Mouse (Mus musculus): ENCODE measurements around the gene Gm10256. TPM values are rescaled to one million over a fixed set of nuclear protein-coding genes. Genes with fewer than 3 reads are reported as not detected.

Gene Gm10256
- polyA plus RNA-seq (2012; rRNA removed): 0.08 TPM in 1 of 2 replicates, not detected in the other

DNA sequence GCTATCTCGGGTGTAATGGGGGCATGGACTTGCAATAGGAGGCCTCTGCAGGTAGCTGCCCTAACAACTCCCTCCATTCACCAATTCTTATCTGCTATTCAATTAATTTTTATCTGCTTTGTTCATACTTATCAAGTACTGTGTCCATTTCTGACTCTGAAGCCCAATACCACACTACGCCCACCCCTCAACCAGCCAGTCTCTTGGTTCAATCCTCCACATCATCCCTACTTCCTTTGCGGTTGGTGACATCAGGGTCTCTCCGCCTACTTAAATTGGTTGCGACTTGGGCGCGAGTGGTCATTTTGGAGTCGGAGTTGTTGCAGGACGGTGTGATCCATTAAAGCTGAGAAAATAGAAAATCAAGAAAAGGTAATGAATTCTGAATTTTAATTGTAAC lies at the start of gene Gm10256, which contains the start of gene Rbmy:
Gm10256 (plus strand) TSS at position 320 of the 400 bp plus-strand sequence.
Rbmy (plus strand) TSS at position 301 of the 400 bp plus-strand sequence.

DNA sequence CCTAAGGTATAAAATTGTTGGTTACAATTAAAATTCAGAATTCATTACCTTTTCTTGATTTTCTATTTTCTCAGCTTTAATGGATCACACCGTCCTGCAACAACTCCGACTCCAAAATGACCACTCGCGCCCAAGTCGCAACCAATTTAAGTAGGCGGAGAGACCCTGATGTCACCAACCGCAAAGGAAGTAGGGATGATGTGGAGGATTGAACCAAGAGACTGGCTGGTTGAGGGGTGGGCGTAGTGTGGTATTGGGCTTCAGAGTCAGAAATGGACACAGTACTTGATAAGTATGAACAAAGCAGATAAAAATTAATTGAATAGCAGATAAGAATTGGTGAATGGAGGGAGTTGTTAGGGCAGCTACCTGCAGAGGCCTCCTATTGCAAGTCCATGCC lies 34.4 kb upstream of the Gm10256 start, which contains the start of gene Gm4064:
Gm4064 (minus strand) TSS at position 101 of the 400 bp plus-strand sequence.

DNA sequence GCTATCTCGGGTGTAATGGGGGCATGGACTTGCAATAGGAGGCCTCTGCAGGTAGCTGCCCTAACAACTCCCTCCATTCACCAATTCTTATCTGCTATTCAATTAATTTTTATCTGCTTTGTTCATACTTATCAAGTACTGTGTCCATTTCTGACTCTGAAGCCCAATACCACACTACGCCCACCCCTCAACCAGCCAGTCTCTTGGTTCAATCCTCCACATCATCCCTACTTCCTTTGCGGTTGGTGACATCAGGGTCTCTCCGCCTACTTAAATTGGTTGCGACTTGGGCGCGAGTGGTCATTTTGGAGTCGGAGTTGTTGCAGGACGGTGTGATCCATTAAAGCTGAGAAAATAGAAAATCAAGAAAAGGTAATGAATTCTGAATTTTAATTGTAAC lies 70.2 kb downstream of the Gm10256 start, which contains the start of gene Gm10352:
Gm10352 (plus strand) TSS at position 301 of the 400 bp plus-strand sequence.

Other genes with a start within 250 kb of the Gm10256 start
- gene H2al2c, start 231.6 kb upstream of the Gm10256 start, polyA plus RNA-seq (2012; rRNA removed): not detected in 2 replicates
- not detected in 2 replicates for gene Sry, start 167.0 kb upstream of the Gm10256 start, polyA plus RNA-seq (2012; rRNA removed)
- not detected in 2 replicates for gene H2al2b, start 110.0 kb upstream of the Gm10256 start, polyA plus RNA-seq (2012; rRNA removed)
- not detected in 2 replicates for gene Gm4064, start 34.5 kb upstream of the Gm10256 start, polyA plus RNA-seq (2012; rRNA removed)
- not detected in 2 replicates for gene Rbmy, start within 50 bp of the Gm10256 start, polyA plus RNA-seq (2012; rRNA removed)
- gene Gm10352, start 70.3 kb downstream of the Gm10256 start, polyA plus RNA-seq (2012; rRNA removed): not detected in 2 replicates
- not detected in 2 replicates for gene Gm29289, start 101.9 kb downstream of the Gm10256 start, polyA plus RNA-seq (2012; rRNA removed)